Mouse (Mus musculus) megakaryocyte, adult 5-6 weeks (primary cell): ENCODE data around the gene Zfp30. TPM values are rescaled to one million over a fixed set of nuclear protein-coding genes. Genes with fewer than 3 reads are reported as not detected.

ENCODE experiments used
- ATAC-seq: 2 replicates; pipeline ENCODE4 v1.8.0; 2016; ENCODE audit warnings: mild to moderate bottlenecking, inconsistent platforms; ENCODE audit not compliant: poor library complexity, severe bottlenecking
- total RNA-seq, 2 experiments: library from RNA; stranded (forward) in 1 of 2; stranded (reverse) in 1 of 2; fragments of 153-499, 151-499 nt in 1 of 2; fragments of 221-1000, 200-1000 nt in 1 of 2; gene quantifications; 2 replicates each; pipeline versions ENCODE4 v1.2.3 to v1.2.4; 2015 to 2017

Zfp30 gene
- total RNA-seq (2015) = 0.25 TPM in 1 of 2 replicates, not detected in the other
- total RNA-seq (2017) = not detected in 2 replicates

DNA sequence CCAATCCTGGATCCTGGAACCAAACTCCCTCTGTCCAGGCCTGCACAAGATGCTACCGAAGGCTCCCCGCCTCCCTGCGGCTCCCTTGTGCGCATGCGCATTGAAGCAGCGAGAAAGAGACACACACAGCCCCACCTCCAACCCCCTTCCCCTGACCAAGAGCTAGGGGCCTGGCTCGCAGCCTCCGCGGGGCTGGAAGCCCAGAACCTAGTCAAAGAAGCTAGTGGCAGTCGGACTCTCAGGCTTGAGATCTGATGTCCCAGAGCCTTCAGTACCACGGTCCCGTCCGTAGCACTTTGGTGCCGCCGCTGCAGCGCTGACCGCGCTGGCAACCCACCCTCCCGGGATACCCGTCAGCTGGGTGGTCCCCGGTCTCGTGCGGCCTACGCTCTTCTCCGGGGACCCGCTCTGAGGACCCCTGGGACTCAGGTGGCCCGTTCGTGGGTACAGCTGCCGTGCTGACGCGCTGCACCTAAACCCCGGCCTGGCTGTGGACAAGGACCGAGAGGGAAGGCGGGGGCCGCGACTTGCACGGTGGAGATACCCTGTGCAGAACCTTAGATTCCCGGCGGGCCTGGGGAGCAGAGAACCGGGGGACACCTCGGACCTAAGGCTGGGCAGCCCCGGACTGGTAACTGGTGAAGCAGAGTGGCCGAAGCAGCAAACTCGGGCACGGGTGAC is at the start of gene Zfp30:
Gene Zfp30, plus strand, starts transcription at position 128 of the 681 bp plus-strand sequence.
- ATAC-seq = peak; percentile 73

GRCm38 (mm10) chr7:29742258-29742657 is 41.5 kb upstream of the Zfp30 start:
- no peak for ATAC-seq

DNA sequence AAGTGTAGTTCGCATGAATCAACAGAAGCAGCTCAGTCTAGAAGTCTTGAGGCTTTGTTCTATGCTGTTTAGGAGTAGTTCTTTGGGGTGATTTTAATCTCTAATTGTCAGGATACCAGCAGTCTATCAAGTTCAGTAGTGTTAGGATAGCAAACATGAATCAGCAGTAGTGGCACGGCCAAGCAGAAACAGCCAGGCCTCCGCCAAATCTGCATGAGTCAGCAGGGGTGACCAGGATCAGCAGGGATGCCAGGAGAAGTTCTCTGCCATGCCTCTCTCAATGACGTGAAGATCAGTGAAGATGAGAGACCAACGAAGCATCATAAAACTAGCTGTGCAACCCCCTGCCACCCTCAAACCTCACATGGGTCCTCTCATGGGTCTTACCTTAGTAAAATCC is 23.3 kb upstream of the Zfp30 start:
- ATAC-seq = no peak

GRCm38 (mm10) chr7:29764702-29765101 is 19.1 kb upstream of the Zfp30 start:
- ATAC-seq = no peak

- ATAC-seq = peak; percentile 68
Observed at GRCm38 (mm10) chr7:29767058-29767686, 16.6 kb upstream of the Zfp30 start.

GRCm38 (mm10) chr7:29768090-29768900 is 15.5 kb upstream of the Zfp30 start, which contains the start of gene Zfp84:
TSS of gene Zfp84 (plus strand) at chr7:29768552.
- peak; percentile 95 for ATAC-seq

- ATAC-seq = no peak
Observed at GRCm38 (mm10) chr7:29768980-29769379, 14.8 kb upstream of the Zfp30 start.

DNA sequence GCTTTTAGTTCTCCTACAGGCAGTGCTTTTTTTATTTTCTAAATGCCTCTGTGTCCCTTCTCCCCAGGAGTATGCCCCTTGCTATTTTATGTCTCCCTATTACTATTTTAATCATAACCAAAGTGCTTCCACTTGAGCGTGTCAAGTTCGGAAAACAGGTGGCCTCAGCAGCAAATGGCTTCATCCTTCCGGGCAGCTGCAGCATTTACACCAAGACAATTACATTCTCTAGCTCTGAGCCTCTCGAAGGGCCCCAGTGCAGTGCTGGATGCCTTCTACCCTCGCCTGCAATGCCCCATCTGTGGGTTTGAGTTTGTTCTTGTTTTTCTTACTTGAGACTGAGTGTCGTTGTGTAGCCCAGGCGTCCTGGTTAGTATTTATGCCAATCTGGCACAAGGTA is 10.3 kb upstream of the Zfp30 start:
- no peak for ATAC-seq

GRCm38 (mm10) chr7:29774371-29774770 is 9.4 kb upstream of the Zfp30 start:
- no peak for ATAC-seq

DNA sequence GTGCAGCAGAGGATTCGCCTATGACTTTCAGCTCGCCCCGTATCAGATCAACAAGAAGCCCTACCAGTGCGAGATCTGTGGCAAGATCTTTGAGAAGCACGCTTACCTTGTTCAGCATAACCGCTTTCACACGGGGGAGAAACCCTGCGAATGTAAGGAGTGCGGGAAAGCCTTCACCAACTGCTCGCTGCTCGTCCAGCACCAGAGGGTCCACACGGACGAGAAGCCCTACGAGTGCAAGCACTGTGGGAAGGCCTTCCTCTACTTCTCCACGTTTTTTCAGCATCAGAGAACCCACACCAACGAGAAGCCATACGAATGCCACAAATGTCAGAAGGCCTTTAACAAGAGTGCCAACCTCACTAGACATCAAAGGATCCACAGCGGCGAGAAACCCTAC is 7.2 kb upstream of the Zfp30 start:
- no peak for ATAC-seq

DNA sequence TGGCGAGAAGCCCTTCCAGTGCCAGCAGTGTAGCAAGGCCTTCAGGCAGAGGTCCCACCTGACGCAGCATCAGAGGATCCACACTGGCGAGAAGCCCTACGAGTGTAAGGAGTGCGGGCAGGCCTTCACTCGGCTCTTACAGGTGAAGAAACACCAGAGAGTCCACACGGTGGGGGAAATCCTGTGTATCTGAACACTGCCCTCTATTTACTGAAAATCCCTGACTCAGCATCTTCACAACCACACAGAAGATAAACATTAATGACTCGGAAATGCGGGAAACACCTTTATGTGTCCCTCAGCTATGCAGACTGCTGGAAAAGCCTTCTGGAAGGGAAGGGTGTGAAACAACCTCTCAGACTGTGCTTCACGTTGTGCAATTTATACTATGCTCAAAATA is 6.4 kb upstream of the Zfp30 start:
- ATAC-seq = no peak

GRCm38 (mm10) chr7:29785023-29785422 is 1.2 kb downstream of the Zfp30 start:
- ATAC-seq = no peak

DNA sequence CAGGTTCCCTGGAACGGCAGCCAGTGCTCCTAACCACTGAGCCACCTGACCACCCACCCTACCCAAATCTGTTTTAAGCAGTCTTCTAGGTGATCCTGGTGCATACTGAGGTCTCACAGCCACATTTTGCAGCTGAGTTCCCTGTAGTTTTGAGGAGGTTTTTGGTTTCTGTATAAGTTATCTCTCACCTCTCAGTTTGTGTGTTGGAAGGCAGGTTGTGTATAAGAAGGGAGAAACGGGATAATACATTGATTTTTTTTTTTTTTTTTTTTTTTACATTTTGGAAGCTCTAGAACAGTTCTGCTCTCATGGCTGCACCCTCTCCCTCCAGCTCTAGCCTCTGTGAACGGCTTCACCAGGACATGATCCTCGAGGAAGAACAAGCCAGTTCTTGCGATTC is 2.1 kb downstream of the Zfp30 start:
- no peak for ATAC-seq

DNA sequence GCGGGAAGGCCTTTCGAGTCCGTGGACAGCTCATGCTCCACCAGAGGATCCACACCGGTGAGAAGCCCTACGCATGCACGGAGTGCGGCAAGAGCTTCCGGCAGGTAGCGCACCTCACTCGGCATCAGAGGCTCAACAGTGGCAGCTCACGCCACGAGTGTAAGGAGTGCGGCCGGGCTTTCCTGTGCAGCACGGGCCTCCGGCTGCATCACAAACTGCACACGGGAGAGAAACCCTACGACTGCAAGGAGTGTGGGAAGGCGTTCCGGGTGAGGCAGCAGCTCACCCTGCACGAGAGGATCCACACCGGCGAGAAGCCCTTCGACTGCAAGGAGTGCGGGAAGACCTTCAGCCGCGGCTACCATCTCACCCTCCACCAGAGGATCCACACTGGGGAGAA is 9.1 kb downstream of the Zfp30 start:
- ATAC-seq = no peak

DNA sequence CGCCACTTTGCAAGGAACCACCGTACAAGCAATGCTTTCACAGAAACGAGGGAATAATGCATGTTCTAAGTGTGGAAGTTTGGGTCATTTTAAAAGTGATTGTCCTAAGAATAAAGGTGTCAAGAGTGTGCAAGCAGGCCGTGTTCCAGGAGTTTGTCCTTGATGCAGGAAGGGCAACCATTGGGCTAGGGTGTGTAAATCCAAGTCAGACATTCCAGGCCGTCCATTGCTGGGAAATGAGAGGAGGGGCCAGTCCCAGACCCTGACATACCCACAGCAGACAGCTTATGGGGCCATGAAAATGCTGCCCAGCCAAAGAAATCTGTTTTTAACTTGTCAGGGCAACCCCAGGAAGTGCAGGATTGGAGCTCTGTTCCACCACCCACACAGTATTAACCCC is 23.2 kb downstream of the Zfp30 start:
- ATAC-seq = no peak

- no peak for ATAC-seq
Observed at GRCm38 (mm10) chr7:29812244-29812643, 28.4 kb downstream of the Zfp30 start.

DNA sequence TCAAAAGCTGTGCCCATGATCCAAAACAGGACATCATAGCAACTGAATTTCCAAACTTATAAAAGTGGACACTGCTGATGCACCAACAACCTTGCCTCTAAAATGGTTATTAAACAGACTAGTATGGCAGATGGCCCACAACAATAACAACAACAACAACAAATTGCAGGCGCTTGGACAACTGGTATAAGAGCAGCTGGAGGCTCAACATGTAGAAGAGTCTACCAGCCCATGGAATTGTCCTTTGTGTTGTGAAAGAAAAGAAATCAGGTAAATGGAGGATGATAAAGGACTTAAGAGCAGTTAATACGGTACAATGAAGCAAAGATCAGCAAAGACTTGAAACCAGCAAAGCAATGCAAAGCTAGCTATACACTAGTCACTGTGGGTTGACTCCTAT is 30.6 kb downstream of the Zfp30 start:
- ATAC-seq = no peak

GRCm38 (mm10) chr7:29815061-29815784 is 31.4 kb downstream of the Zfp30 start:
- 0 out of 2 replicates have a peak, but pooled peaks have one; percentile 8 for ATAC-seq

GRCm38 (mm10) chr7:29815910-29816429 is 32.2 kb downstream of the Zfp30 start, which contains the start of gene Zfp790:
TSS of gene Zfp790 (plus strand) at chr7:29816114.
- ATAC-seq = peak; percentile 94

DNA sequence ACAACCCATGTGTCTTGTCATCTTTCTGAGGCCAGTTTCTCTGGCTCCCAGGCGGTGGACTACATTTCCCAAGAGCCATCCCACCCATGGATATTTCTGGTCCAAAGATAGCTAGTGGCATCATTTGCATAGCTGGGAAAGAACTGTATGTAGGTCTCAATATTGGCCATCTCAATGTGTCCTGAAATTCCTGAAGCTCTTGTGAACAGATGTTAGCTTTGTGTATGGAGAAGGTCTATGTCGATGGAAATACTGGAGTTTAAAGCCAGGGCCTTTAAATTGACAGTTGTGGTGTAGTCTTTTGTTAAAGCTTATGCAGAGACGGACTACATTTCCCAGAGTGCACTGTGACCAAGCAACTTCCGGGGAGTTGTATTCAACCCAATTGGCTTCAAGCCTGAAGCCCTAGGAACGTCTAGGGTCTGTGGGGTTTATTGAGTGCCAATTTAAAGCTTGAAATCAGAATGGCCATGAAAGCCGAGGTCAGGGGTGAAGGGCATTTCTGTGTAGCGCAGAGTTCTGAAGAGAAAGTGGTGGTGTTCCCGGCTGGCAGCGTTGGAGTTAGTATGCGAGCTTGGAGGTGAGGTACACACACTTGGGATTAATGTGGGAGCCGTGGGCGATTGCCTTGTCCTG is 34.9 kb downstream of the Zfp30 start:
- peak; percentile 66 for ATAC-seq
